Mouse (Mus musculus) heart, adult 11 months (tissue): ENCODE measurements around the gene Tspan2.

Experiments
- DNase-seq: peaks from one replicate; pipeline ENCODE4 v3.0.0; 2022

Gene Tspan2

DNA sequence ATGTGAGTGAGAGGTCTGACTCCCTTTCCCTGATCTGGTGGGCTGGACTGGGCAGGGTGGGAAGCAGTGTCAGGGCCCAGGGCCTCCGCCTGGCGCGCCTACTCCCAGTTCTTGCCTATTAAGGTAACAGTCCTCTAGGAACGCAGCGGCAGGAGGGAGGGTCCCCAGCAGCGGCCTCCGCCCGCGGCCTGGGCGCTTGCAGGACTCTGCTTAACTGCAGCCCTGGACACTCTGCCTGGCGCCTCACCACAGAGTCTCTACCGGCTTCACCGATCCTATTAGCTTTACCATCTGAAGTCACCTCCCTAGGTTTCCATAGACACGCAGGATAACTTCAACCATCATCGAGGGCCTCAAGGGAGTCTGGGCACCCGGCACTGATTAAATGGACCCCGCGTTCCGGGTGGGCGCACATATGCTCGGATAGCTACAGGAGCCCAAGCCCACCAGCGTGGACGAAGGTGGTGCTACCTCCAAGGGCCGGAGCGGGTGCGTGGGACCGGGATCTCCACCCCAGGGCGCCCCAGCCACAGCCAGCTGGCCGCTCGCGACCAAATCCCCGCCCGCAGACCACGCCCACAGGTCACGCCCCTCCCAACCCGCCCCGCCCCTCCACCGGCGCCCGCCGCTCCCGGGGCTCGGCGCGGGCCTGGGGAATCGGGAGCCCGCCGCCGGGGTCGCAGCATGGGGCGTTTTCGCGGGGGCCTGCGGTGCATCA lies at the start of gene Tspan2:
Gene Tspan2, plus strand, starts transcription at position 217 of the 718 bp plus-strand sequence.
- peak; percentile 98 for DNase-seq

DNA sequence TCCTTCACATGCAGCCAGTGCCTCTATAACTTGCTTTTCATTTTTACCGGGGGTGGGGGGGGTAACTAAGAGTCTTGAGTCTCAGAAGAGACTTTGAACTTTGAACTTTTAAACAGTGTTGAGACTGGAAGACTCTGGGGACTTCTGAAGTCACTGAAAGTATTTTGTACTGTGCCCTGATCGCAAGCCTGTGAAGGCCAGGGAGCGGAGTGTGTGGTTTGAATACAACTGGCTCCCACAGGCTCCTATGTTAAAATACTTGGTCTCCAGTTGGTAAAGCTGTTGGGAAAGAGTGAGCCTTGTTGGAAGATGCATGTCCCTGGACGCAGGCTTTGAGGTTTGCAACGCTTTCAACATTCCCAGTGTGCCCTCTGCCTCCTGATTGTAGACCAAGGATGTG lies 47.5 kb upstream of the Tspan2 start:
- DNase-seq, result no peak

DNA sequence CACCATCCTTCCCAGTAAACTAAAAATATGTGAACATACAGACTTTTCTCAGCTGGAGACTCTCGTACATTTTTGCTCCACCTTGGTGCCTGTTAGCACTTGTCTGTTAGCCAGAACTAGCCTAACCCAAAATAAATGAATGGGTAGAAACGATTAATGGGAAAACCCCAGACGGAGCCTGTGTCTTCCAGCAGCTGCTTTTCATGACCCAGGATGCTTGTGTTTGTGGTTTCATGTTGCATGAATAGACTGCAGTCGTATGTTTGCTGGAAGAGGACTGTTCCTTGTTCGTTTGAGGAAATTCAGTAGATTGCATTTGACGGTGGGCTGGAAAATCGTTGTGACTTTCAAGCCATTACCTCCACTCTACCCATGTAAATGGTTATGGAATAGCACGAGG lies 46.5 kb upstream of the Tspan2 start:
- no peak for DNase-seq

DNA sequence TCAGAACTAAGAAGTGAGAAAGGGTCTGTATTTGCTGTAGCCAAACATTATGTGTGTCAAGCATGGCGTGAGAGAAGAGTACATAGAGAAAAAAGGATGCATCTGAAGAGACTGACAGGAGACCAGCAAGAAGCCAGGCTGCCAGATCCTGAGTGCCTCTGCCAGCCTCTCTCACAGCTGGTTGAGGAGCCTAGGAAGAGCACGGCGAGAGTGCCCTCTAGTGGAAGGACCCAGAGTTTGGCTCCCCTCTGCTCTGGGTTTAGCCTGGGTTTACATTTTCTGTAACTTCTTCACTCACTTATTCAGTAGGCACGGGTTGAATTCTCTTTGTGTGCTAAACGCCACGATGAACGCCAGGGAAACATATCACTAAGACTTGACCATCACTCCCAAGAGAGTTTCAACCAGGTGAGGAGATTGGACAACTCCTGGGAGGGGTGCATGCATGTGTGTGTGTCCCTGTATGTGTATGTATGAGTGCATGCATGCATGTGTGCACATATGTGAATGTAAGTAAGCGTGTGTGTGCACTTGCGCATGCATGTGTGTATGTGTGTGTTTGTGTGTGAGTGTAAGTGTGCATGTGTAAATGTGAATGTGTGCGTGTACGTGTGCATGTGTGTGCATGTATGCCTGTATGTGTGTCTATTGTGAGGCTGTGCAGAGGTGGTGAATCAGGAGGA lies 42.4 kb upstream of the Tspan2 start:
- peak; percentile 96 for DNase-seq

DNA sequence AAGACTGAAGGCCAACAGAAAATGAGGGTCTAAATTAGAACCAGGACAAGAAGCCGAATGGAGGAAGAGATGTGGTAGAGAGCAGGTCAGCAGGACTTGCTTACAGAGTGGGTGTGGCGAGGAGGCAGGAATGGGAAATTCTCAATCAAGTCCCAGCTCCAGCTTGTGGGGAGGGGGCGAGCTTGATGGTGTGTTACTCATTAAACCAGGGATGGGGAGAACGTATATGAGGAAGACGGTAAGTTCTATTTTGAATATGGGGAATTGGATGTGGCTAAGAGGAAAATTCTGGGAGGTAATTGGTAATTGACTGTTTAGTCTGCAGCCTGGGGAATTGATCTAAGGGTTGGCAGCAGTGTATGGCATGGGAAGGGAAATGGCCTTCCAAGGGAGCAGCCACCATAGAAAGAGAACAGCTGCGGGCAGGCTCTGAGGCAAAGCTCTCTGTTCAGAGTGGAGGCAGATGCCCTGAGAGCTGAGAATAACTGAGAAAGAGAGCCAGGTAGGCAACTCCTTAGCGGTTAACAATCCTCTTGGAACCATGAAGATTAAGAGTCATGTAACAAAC lies 41.5 kb upstream of the Tspan2 start:
- no peak for DNase-seq

DNA sequence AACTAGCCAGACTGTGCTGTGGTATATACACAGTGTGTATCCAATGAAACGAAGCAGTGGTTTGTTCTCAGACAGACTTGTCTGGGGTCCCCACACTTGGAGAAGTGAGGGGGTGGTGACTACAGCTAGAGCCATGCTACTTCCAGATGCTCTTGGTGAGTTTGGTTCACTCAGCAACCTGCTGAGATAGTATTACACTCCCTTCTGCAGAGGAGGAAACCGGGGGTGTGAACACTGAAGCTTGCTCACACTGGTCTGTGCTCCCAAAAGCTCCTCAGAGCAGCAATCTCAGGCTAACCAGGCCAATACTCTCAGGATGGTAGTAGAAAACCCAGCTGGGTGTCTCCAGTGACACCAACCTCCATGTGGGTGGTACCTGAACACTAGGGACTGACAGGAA lies 36.2 kb upstream of the Tspan2 start:
- DNase-seq, result no peak

DNA sequence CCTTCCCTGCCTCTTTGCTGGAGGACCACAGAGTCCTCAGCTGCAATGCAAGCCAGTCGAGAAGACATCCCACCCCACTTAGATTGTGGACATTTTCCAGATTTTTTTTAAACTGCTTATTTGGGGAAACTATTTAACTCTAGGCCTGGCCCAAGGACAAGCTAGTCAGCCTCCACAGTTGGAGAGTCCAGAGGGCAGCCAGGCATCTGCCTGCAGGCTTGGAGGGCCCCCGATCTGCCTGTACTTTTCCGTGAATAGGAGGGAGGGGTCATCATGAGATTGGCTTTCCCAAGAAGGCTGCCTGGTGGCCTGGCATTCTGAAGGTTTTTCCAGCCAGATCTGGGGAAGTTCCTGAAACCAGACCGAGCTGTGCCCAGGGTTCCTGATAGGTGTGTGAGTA lies 33.0 kb upstream of the Tspan2 start:
- DNase-seq, result no peak

DNA sequence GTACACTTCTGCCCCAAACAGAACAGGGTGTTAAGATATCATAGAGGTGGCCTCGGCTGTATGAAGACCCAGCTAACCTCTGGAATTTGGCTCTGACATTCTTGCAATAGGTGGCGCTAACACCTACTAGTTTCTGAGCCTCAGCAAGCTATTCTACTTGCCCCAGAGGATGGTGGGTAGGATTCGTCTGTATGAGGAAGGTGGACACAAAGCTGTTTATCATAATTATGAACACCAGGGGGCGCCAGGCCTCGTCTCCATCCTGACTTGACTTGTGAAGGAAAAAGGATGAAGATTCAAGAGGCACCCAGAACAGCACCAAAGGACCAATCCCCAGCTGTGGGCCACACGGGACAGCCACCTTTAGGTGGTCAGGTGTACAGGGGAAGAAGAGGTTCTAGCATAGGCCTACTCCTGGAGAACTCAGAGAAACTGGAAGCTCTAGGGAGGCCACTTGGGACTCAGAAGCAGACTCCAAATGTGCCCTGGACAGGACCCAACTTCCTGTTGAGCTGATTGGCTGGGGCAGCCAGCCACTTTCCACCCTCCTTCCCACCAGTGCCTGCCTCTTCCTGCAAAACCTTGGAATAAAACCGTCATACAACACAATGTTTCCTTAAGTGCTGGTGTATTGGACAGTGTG lies 32.3 kb upstream of the Tspan2 start:
- DNase-seq, result peak; percentile 98

DNA sequence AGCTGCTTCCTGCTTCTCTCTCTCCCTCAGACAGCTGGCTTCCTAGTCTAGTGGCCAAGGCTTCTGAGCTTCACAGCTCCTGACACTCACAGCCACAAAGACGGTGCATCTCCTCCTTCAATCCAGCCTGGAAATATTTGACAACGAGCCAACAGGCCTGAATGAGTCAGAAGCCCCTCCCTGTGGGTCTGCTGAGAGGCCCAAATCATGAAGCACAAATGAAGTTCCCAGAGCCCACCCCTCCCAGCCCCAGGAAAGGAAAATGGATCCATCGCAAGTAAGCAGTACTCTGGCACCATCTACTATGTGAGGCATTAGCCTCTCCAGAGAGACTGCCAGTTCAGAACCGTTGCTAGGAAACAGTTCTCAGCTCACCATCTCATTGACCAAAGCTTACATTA lies 30.3 kb upstream of the Tspan2 start:
- DNase-seq, result no peak

DNA sequence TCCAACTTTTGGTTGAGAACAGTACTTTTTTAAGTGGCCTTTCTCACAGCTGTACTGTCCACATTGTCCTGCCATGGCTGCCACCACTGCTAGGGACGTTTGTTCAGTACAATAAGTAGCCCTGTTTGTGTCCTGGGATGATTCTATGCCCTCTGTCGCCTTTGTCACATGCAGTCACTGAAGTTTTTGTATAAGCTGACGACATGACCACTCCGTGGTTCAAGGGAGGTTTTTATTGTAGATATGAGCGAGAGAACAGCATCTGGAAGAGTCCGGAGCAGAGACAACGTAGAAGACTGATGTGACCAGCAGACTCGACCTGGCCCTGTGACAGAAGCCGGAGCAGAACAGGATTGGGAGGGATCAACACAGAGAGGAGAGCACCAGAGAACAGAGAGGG lies 25.7 kb upstream of the Tspan2 start:
- no peak for DNase-seq

DNA sequence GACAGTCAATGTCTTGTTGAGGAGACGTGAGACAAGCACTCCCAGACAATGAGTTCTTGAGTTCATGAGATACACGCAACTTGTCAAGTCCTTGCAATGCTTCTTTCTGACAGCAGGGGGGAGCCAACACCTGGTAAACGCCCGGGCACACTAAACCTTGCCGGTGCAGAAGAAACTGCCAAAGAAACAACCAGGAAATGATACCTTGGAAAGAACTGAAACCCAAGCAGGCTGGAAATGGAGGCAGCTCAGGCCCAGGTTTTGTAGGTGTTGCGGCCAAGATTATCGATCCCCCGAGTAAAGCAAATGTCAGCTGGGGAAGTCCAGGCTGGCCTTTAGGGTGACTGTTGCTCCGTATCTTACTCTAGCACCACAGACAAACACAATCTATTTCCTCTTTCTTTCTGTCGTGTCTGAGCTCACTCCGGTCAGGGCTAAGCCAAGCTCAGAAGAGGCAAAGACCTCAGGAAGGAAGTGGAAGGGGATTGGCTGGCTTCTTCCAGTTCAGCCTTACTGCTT lies 19.2 kb upstream of the Tspan2 start:
- DNase-seq, result peak; percentile 96

DNA sequence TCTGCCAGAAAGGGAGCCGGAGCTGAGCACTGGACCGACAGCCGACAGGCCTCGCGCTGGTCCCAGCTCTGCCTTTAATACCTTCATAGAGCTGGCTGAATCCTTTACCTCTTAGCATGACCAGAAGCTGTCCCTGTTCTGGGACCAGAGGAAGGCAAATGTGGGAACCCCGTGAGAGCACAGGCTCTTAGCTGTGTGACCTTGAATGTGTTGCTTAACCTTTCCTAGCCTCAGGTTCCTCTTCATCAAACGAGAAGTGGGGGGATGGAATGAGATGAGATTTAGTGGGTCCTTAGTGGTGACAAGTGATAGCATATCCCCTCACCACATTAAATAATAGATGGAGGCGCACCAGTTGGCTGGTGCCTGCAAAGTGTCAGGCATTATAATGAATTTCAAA lies 18.5 kb upstream of the Tspan2 start:
- DNase-seq, result peak; percentile 85

DNA sequence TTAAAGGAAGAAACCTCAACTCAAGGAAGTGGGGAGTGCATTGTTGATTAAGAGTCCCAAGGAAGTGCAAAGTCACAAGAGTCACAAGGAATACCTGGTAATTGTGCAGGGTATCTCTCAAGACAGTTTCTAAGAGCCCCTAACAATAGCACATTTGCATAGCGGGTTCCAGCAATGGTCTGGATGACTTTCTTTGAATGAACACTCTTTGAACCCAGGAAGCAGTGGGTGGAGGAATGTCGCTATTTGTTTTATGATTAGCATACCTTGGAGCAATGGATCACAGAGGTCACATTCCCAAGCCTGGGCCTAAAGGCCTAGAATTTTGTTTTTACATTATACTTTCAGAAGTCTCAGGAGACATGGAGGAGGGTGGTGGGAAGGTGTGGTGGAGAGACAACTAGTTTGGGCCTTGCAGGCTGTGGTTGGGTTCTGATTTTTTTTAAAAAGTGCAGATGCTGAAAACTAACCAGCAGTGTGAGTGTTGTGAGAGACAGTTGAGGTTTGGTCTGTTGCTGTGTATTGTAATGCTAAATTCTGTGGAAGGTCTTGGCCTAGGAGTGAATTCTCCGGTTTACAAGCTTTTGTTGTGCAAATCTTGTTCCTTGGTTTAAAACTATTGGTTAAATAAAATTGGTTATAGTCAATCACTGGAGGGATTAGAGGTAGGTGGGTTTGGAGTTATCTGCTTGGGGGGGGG lies 16.6 kb upstream of the Tspan2 start:
- DNase-seq, result peak; percentile 55

DNA sequence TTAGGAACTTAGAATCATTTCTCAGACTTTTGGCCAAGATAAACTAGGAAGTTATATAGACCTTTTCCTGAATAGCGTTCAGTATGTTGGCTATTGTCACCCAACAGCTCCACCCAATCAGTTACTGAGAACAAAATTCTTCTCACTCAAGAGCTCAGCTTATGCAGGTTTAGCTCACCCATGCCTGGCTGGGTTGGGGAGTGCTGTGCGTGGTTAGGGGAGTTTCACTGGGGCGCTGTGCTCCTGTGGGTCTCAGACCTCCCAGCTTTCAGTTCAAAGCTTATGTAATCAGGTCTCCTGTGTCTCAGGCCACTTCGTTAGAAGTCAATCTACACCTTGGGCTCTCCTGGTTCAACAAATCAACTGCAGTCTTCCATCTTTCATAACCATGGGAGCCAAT lies 11.2 kb upstream of the Tspan2 start:
- peak; percentile 87 for DNase-seq

DNA sequence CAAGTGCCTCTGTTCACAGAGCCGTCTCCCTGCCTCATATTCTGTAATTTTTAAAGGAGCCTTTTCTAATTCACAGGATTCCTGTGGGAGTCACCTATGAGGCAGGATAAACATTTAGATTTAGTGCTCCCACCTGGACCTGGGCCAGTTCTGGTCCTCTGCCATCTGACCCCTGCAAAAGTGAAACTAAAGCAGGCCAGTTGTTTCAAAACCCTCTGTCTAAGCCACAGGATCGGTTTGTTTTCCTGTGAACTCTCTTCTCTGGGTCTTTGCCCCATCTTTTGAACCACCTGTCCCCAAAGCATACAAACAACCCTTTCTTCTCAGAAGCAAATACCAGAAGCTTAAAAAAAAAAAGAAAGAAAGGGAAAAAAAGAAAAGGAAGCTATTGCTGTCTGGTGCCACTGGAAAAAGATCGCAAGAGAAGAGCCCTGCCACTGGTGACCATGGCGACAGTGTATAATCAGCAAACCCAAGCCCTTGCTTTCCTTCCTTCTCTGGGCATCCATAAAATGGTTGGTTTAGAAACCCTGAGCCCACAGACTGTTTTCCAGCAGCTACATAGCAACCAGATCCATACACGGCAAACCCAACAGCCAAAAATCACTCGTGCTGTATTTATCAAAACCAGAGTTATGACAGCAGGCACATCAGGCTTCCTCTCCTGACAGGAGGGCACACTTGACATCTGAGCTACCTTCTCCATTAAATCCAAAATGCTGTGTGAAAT lies 10.3 kb upstream of the Tspan2 start:
- peak; percentile 96 for DNase-seq

DNA sequence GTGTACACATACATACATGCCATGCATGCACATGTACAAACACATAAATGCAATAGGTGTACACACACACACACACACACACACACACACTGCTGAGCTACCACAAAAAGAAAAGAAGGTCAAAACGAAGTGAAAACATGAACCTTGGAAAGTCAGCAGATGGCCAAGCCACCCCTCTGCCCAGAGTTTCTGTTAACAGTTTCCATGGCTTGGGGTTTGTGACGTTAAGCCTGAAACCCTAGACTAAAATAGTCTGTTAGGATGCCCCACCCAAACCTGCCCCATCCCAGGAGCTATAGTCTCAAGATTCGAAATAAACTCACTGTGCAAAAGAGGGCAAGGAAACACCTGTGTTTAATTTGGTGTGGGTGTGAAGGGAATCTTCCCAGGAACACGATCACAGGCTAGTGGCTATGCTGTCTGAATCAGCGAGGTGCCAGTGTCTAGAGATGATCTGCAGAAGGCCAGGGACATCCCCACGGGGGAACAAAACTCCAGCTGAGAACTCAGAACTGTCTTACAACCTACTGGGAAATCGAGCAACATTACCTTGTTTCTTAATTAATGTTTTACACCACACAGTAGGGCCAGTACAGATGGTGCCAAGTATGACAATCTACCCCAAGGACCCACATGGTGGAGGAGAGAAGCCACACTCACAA lies 9.4 kb upstream of the Tspan2 start:
- DNase-seq, result peak; percentile 69

DNA sequence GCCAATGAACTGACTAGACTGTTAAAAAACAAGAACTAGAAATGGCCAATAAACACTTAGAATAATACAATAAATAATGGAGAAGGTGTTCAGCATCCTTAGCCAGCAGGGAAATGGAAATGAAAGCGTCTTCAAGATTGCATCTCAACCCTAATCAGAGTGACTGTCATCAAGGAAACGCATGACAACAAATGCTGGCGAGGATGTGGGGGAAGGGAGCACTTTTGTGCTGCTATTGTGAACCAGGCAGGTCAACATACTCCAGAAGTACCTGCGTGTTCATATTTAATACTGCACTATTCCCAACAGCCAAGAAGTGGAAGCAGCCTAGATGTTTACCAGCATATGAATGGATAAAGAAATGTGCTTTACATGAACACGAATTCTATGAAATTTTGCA lies 4.9 kb upstream of the Tspan2 start:
- peak; percentile 70 for DNase-seq

DNA sequence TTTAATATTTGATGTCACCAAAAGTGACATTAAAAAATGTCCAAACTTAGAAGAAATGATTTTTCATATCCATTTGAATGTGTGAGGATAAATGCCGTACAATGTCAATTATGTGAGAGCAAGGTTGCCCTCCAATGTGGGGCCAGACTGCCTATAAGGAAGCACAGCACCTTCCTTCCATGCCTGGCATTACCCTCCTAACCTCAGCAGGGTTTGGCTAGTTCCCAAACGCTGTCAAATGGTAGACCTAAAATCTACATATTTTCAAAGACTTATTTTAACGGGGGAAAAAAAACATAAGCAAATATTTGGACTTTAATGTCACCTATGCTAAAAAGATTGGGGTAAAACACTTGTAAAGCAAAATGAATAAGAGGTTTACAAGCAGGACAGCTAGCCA lies 3.2 kb upstream of the Tspan2 start:
- DNase-seq, result no peak

DNA sequence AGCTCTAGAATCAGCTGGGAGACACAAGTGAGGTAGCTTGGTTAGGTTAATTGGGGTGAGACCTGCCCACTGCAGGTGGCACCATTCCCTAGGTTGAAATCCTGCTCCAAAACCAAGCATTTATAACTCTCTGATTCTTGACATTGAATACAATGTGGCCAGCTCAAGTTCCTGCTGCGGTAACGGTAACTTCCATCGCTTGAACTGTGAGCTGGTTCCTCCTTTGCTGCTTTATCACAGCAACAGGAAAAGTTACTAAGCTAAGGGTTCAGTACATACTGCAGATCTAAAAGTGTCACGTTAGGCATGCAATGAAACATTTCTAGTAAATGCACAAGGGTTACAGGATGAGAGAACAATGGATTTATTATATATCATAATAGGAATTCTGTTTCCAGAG lies 1.7 kb upstream of the Tspan2 start:
- peak; percentile 46 for DNase-seq

DNA sequence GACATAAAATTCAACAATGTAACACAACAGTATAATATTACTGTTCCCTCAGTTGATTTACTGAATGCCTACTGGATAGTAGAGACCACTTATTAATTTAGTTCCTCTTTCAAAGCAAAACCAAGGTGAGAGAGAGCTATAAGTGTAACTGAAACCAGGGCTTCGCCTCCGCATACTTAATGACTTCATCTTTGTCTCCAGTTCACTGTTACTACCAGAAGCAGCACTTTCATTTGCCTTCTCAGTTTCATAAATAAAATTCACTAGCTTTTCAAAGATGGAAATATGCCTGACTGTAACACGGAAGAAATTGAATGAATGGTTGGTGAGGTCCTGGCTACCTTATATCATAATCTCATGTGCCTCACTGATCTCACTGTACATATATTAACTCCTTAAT lies 1.3 kb upstream of the Tspan2 start:
- peak; percentile 61 for DNase-seq

DNA sequence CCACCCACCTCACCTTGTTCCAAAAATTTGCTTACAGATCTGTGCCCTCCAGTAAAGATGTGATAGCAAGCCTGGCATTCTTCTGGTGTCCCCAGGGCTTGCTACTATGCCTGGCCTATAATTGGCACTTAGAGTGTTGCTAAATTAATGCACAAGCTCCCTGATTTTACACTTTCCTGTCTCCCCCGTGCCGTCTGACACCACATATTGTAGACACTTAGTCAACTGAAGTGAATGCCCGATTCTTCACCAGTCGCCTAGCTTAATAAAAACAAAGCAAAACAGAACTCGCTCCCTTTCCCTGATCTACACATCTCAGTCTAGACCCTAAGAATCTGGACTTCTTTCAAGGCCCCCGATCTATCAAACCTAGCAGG lies 405 bp upstream of the Tspan2 start:
- no peak for DNase-seq

DNA sequence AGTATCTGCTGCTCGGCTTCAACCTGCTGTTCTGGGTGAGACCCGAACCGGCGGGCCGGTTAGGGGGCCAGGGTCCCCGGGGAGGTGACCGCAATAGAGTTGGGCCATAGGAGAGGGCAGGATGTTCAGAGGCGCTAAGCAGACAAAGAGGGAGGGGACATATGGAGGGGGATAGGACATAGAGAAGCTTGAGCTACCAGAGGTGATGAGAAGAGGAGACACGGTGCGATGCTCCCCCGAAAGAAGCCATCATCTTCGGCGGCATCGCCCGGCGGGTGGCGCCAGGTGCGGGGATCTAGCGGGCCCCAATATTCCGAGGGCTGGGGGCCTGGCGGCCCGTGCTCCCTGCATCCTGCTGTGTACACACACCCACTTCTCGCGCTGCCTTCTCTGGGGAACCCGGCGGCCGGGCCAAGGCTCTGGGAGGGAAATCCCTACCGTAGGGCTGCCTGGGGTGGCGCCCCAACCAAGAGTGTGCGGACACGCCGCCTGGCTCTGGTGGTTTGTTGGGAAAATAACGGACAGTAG lies 766 bp downstream of the Tspan2 start:
- no peak for DNase-seq
